Mouse (Mus musculus) cerebellum, postnatal 25 days (tissue): ENCODE results near the gene Per3.
A peak's percentile ranks its signal among the peaks of the same experiment; 100 is the strongest.

ENCODE experiments used
- DNase-seq, 2 experiments: peaks; one replicate each; pipeline ENCODE4 v3.0.0; 2021; ENCODE audit warnings: mixed read lengths in 2 of 2

Gene Per3

DNA sequence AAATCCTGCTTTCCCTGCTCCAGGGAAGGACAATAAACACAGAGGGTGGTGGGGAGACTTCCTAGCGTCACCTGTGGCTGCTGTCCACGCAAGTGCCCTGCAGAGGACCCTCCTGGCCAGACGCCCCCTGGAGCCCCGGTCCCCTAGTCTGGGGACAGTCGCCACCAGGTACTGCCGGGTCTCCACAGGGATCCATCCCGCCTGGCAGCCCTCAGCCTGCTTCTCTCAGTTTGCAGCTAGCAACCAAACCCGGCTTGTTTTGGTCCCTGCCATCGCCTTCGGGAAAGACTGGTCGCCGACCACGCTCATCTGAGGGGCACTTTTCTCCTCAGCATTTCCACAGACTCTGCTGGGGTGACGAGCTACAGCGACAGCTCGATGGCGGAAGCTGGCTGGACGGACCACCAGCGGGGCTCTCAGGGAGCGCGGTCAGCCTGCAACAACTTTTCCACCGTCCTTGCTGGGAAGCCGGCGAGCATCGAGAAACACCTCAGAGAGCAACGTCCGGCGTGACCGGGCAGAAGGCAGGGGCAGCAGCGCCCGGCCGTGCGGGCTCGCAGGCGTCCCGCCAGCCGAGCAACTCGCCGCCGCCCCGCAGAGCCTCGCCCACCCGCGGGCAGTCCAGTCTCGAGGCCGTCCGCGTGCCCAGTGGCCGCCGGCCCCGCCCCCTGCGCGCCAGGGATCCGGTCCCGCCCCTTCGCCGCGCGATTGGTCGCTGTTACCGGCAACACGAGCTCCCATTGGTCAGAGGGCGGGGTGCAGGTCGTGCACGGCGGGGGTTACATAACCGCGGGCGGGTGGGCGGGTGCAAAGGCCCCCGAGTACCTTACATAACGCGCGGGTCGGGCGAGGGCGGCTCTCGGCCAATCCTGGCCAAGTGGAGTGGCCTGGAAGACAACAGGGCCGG lies at the start of gene Per3:
Gene Per3, minus strand, starts transcription at position 629 of the 907 bp plus-strand sequence.
- DNase-seq, result peak; percentile 99

GRCm38 (mm10) chr4:151089270-151089669 lies 44.8 kb upstream of the Per3 start, which contains the start of gene Gm13090:
TSS of gene Gm13090 (plus strand) at chr4:151089570.
- DNase-seq, result no peak

GRCm38 (mm10) chr4:151088819-151089218 lies 44.4 kb upstream of the Per3 start:
- peak; percentile 85 to 86 for DNase-seq

GRCm38 (mm10) chr4:151087358-151087757 lies 42.9 kb upstream of the Per3 start:
- DNase-seq, result no peak

GRCm38 (mm10) chr4:151083027-151083426 lies 38.6 kb upstream of the Per3 start:
- no peak for DNase-seq

GRCm38 (mm10) chr4:151081977-151082376 lies 37.5 kb upstream of the Per3 start:
- no peak for DNase-seq

- no peak for DNase-seq
Measured at GRCm38 (mm10) chr4:151081355-151081754, 36.9 kb upstream of the Per3 start.

DNA sequence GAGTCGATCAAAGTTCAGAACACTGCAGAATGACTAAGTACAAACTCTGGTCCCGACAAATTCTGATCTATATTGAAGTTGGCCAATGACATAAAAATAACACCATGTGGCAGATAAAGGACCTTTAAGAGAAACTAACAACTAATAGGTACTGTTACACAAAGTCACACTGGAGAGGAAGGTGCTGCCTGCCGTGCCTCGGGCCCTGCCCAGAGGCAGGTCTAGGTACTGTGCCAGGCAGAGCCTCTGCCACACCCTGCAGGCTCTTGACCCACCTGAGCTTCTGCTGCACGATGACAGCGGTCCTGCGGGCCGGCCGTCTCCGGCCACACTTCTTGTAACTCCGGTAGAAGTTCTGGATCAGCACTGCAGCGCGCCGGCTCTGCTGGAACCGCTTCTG lies 30.4 kb upstream of the Per3 start:
- no peak for DNase-seq

DNA sequence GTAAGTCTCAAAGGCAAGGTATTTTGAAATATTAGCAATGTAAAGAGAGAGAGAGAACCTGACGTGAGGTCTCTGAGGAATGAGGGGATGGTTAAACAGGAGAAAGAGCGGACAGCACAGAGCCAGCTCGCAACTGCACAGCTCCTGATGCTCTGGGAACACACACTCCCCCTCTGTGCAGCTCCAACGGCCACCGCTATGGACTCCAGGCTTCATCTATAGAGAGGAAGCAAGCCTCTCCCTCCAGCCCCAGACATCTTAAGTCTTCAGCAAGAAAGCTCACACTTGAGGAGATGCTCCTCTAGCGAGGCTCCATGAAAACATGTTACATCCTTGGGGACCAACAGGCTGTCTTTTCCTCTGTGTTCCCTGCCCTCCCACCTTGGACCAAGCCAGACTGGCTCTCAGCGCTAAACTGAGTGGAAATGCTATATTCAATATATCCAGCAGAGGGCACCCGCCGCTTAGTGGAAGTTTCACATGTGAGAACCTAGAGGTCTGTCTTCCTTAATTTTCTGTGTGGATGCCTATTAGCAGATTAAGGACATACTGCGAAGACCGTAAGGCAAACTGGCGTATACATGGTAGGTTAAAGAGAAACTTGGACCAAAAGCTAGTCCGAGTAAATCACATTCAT lies 28.8 kb upstream of the Per3 start:
- peak; percentile 83 to 91 for DNase-seq

DNA sequence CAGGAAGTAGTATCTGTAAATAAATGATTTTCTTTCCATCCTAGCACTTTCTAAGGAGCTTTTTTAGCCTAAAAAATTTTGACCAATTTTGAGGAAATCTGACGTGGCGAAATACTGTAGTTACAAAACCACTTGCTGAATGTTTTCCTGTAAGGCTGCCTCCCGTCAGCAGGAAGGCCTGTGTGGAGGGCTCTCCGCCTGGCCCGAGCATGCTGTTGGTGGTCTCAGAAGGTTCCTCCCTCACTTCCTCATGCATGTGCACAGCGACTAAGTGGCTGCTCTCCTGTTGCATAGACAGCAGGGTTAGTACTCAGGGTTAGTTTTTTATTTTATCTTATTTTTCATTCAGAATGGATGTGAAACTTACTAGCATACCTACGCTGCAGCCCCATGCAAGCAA lies 26.5 kb upstream of the Per3 start:
- DNase-seq, result no peak

GRCm38 (mm10) chr4:151068751-151069150 lies 24.3 kb upstream of the Per3 start:
- no peak for DNase-seq

DNA sequence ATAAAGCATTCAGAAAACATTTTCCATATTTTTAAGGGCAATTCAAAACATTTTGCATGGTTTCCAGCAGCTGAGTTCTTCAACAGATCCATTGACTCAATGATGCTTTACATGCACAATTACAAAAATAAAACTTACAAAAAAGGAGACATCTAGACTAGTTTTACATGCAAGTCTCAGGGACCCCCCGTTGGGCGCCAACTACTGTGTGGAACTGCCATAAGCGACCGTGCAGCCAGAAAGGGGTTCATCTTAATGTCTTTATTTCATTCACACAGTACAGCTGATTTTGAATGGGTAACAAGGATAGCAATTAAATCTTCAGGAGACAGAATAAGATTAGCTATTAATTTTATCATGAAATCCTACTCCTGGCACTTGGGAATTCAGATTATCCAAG lies 15.1 kb upstream of the Per3 start:
- DNase-seq, result peak in 1 of 2 experiments; percentile 54

DNA sequence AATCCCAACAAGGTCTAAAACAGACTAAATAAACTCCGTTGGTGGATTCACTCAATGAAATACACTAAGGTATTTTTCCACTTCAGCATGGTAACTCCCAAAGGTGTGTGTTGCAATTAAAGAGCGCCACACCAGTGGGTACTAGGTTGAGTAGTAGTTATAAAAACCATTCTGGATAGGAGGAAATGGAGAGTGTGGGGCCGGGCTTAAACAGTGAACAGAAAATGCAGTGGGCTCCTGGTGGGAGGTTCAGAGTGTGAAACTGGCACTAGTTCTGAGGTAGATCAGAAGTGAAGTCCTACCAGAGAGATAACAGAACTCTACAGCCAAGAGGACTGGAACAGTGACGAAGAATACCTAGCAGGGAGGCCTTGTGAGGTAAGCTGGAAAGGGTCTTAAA lies 14.2 kb upstream of the Per3 start:
- no peak for DNase-seq

DNA sequence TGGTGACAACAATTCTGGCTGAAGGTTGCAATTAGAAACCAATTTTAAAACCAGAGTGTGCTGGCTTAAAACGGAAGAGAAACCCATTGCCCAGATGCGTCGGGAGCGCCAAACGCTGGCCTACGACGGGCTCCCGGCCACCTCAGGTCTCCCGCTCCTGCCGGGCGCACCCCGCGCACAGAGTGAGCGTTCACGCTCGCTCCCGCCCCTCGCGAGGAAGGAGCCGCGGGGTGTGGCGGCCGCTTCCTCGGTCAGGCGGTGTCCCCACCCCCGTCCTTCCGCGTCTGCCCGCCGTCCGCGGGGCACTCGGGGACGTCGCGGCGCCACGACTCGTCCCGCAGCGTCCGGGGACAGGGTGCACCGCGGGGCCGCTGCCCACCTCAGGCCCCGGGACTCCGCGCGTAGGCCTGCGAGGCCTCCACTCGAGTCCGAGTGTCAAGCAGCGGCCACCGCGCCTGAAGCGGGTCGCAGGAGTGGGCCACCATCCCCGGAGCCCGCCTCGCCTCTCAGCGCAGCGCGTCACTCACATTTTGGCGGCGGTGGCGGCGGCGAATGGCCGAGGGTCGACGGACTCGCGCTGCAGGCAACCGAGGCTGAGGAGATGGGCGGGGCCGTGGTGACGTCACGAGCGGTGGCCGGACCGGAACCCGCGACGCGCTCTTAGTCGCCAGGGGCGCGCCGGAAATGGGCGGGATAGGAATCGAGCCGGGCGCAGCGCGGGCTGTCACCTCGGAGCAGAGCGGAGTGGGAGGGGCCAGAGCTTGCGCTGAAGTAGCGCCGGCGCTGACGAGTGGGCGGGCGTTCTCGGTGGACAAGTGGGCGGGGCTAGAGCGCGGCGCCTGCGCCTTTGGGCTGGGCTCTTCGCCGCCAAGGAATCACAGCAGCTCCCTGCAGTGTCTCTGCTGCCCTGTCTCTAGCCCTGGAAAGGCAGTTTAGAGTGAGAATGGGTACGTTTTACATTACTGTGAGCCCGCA lies 13.2 kb upstream of the Per3 start, which contains the start of gene Vamp3:
Gene Vamp3, minus strand, starts transcription at position 617 of the 975 bp plus-strand sequence.
- peak; percentile 100 for DNase-seq

DNA sequence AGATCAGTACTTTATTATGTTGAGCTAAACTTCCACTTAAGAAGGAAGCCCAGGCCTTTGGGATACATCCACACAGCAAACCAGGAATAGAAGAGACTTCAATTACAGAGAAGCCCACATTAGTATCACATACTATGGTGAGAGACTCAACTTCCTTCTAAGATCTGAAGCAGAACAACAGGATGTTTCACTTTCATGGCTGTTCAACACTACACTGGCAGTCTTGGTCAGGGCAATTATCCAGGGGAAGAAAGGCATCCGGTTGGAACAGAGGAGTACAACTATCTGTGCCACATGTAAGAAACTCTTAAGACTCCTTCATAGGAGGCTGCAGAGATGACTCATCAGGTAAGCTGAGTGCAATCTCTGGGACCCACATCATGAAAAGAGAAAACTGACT lies 6.7 kb upstream of the Per3 start:
- DNase-seq, result no peak

- no peak for DNase-seq
Measured at GRCm38 (mm10) chr4:151046524-151046923, 2.1 kb upstream of the Per3 start.

DNA sequence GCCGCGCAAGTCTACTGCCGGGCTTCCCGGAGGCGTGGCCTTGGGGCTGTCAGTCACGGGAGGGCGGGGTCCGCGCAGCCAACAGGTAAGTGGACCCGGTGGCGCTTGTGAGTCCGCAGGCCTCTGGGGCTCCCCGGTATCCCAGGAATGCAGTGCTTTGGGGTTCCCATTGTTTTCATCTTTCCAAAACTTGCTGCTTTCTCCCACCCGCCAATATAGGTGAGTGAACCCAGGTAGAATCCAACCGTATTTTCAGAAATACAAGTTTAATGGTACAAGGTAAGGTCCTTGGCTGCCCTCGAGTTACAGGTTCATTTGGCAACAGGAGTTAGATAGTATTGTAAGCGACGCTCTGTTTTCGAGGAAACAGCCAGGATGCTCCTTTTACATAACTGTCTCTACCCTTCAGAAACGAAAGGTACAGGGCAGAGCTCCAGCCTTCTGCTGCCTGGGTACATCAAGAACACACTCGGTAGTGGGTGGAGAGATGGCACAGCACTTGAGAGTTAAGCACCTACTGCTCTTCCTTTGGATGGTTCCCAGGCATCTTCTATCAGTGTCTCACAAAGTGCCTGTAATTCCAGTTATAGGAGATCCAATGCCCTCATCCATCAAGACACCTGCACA lies 592 bp upstream of the Per3 start:
- DNase-seq, result peak in 1 of 2 experiments; percentile 53

DNA sequence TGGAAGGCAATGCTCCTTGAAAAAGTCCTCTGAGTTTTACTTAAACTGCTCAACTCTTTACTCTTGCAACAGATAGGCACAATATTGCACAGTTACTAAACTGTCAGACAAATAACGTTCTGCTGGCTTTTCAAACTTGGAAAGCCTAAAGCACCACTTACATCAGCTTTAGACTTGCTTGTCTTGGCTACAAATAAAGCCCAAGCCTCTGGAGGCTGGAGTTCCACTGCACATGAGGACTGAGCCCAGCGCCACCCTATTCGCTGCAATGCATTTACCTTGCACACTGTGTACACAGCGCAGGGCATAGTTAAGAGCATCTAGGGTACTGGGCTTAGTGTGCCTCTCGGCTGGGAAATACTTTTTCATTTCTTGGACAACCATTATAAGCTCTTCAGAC lies 1.2 kb downstream of the Per3 start:
- peak; percentile 48 to 53 for DNase-seq

DNA sequence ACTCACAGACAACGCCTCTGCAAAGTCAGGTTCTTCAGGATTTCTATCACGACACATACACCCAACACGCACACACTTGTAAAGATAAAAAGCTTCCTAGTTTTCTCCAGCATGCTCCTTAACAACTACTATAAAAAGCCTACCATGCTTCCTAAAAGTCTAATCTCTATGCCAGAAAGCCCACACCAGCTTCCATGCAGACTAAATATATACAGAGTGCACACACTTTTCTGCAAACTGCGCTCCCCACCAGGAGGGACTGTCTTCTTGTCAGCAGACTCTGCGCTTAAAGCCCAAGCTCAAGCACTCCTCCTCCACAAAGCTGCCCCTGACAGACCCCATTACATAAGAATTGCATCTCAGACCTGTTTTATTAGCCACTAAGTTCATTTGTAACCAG lies 3.0 kb downstream of the Per3 start:
- DNase-seq, result no peak

DNA sequence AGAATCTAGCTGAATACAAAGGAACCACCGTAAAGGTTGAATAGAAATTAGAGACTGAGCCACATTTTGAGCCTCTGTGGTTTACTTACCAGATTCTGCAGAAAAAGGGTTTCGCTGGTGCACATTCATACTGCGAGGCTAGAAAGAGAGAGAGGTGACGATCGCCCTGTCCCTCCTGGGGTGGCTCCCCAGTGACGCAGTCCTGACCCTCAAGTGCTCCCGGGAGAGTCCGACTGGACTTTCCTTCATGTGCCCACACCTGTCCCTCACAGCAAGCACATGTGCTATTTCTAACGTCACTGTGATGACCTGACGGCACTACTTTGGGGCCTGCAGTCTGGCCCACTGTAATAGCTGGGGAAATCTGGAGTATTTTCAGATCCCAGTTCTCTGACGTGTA lies 6.7 kb downstream of the Per3 start:
- DNase-seq, result no peak

- DNase-seq, result no peak
Measured at GRCm38 (mm10) chr4:151036521-151036920, 7.9 kb downstream of the Per3 start.

GRCm38 (mm10) chr4:151027001-151027400 lies 17.5 kb downstream of the Per3 start:
- peak; percentile 44 to 60 for DNase-seq
